Mouse (Mus musculus) effector memory CD4-positive, alpha-beta T cell, adult 7 months (primary cell): ENCODE data around the gene Ferd3l. TPM values are rescaled to one million over a fixed set of nuclear protein-coding genes. Genes with fewer than 3 reads are reported as not detected.

Experiments used
- polyA plus RNA-seq: library from polyadenylated mRNA; unstranded; fragments of 100-300 nt; shearing (Covaris generic); gene quantifications from one replicate; pipeline ENCODE4 v1.2.1, GENCODE M21; 2017

The Ferd3l gene
- polyA plus RNA-seq, result not detected

DNA sequence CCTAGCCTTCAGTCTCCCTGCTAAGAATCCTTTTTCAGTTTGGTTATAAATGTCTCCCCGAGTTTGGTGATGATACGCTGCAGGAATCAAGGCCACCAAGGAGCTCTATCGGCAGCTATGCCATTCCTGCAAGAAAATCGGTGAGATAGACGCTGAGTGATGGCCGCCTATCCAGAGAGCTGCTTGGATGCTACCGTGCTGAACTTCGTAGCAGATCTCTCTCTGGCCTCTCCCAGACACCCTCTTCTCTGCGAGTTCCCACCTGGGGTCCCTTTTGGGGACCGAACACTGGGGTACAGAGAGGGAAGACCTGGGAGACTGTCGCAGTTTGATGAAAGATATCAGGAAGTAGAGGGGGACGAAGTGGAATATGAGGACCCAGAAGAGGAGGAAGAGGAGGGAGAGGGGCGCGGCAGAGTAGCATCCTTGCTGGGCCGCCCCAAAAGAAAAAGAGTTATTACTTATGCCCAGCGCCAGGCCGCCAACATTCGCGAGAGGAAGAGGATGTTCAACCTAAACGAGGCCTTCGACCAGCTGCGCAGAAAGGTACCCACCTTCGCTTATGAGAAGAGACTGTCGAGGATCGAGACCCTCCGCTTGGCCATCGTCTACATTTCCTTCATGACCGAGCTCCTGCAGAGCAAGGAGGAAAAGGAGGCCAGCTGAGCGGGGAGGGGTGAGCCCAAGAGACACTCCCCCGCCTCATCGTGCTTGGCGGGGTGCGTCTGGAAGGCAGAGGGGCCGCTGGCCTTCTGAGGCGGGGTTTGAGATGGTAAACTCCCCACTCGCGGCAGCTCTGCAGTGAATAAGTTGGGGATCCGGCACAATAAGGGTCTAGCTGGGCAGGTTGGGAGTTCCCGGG lies at the start of gene Ferd3l:
Gene Ferd3l (plus strand): TSS at position 95 of the 862 bp plus-strand sequence.

GRCm38 (mm10) chr12:33957400-33958240 lies 29.4 kb downstream of the Ferd3l start, which contains the start of gene Twist1:
Gene Twist1 (plus strand): TSS chr12:33957671.

Other genes starting within 250 kb of the Ferd3l start
- gene Twist1, start 29.2 kb downstream of the Ferd3l start, polyA plus RNA-seq, result not detected